Mouse (Mus musculus): ENCODE measurements around the gene Gm19426.
"Not testable (repeated sequence)": the region's sequence is repeated elsewhere in the genome, so short reads cannot be mapped to it uniquely, and the experiment has no call there.

The Gm19426 gene

DNA sequence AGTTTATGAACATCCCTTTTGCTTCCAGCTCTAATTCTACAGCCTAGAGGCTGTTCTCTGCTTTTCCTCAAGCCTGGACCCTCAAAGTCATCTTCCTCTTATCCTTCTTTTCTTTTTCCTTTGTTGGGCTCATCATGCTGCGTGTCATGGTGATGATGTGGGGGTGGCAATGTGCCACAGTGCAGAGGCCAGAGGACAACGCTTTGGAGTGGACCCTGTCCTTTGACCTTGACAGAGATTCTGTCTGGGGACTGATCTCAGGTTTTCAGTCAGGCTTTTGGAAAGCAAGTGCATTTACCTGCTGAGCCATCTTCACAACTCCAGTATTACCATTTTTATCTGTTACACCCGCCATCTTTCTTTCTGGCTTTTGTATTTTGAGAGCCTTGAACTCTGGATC, 12.2 kb downstream of the Gm19426 start:
- in situ Hi-C loops (cut with MboI; ENCODE audit: low pct_unique_long_range_greater_than_20kb in 1 of 2, low sequenced_read_pairs in 2 of 2, unreplicated experiment in 1 of 2): no loop called here

DNA sequence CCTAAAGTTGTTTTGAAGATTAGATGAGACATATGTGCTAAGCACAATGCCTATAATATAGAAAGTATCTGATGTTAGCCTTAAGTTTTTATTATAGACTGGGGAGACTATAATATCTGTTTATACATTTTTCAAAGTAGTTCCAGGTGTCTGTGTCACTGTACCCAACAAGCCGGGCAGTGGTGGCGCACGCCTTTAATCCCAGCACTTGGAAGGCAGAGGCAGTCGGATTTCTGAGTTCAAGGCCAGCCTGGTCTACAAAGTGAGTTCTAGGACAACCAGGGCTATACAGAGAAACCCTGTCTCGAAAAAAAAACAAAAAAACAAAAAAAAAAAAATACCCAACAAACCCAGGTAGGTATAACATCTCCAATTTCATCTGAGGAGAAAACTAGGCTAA, 15.3 kb downstream of the Gm19426 start:
- in situ Hi-C loops (cut with MboI; ENCODE audit: low pct_unique_long_range_greater_than_20kb in 1 of 2, low sequenced_read_pairs in 2 of 2, unreplicated experiment in 1 of 2): not testable (repeated sequence)

DNA sequence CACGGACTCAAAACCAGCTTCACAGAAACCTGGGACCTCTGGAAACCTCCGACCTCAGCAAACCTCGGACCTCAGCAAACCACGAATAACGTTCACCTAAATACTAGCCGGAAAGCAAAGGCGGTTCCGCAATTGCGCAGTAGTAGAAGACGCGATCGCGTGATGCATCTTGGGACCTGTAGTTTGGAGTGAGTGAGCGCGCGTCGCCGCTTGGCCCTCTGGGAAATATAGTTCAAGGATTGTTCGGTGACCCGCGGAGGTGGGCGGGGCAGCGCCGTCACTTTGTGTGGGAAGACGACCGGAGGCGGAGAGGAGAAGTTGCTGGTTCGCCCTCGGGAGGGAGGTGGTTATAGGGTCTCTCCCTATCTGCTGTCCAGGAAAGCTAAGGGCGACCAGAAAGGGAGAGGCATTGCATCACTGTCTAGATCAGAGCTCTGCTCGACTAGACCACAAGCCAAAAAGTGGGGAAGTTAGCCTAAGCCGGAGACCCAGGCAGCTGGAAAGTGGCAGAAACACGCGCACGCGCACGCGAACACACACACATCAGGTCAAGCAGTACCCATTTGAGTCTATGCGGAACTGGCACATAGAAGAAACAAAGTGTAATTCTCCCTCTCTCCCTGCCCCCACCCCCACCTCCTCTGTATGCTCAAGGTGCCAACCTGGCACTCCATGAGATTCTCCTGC, 16.1 kb downstream of the Gm19426 start, which contains the start of gene Clp1:
Clp1 (minus strand) TSS at position 179 of the 687 bp plus-strand sequence.
- in situ Hi-C loops (cut with MboI; ENCODE audit: low pct_unique_long_range_greater_than_20kb in 1 of 2, low sequenced_read_pairs in 2 of 2, unreplicated experiment in 1 of 2): no loop called here

DNA sequence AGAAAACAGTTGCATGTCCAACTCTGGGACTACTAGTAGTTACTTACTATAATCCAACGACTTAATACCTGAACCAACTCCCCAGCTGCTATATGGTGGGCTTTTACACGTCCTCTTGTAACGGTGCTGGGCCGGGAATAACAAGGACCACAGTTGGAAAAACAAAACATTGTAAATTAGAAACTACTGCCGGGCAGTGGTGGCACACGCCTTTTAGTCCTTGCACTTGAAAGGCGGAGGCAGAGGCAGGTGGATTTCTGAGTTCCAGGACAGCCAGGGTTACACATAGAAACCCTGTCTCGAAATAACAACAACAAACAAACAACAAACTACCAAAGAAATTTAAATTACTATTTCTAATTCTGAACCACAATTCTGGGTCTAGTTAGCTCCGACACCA, 16.7 kb downstream of the Gm19426 start:
- in situ Hi-C loops (cut with MboI; ENCODE audit: low pct_unique_long_range_greater_than_20kb in 1 of 2, low sequenced_read_pairs in 2 of 2, unreplicated experiment in 1 of 2): no loop called here

DNA sequence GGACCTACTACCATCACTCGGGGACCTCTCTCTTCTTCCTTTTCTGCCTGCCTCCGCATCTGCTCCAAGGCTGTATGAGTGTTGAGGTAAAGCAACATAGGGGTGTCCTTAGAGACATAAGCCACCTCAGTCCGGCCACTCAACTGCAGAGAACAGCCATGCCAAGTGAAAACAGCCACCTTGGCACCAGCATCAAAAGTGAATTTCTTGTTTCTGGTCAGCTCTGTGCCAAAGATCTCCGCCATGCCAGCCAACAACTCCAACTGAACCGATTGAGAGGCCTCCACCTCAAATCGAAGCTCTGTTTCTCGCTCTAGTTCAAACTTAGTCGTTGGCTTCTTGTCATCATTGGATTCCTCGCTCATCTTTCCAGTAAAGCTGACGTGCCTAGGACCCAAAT, 17.7 kb downstream of the Gm19426 start:
- in situ Hi-C loops (cut with MboI; ENCODE audit: low pct_unique_long_range_greater_than_20kb in 1 of 2, low sequenced_read_pairs in 2 of 2, unreplicated experiment in 1 of 2): no loop called here

DNA sequence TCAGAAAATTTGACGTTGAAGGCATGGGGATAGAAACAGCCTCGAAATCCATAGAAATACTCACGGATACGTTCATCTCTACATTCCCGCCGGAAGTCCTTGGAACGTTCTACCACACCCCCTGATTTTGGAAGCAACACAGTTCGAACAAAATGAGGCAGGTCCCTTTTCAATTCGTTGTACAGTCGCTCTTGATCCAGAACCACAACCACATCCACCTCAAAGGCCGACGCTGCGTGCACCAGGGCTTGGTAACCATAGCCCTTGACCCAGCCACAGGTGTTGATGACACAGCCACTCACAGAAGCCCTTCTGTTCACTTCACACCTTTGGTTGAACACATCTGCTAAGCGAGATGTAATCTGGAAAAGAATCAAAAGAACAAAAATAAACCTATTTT, 19.6 kb downstream of the Gm19426 start:
- in situ Hi-C loops (cut with MboI; ENCODE audit: low pct_unique_long_range_greater_than_20kb in 1 of 2, low sequenced_read_pairs in 2 of 2, unreplicated experiment in 1 of 2): no loop called here

DNA sequence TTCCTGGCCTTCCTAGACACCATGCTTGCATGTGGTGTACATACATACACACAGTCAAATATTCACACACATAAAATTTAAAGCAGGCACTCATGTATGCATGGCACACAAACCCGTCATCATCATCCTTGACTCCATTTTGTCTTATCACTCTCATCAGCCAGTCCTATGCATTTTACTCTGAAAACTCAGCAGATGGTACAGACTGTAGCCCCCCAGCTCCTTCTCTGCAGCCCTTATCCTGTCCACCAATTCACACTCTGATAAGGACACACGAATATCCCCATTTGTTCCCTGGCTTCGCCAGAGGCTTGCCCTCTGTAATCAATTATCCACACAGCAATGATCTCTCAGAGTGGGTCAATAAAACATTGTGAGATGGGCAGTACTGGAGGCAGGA, 22.3 kb downstream of the Gm19426 start:
- in situ Hi-C loops (cut with MboI; ENCODE audit: low pct_unique_long_range_greater_than_20kb in 1 of 2, low sequenced_read_pairs in 2 of 2, unreplicated experiment in 1 of 2): no loop called here

DNA sequence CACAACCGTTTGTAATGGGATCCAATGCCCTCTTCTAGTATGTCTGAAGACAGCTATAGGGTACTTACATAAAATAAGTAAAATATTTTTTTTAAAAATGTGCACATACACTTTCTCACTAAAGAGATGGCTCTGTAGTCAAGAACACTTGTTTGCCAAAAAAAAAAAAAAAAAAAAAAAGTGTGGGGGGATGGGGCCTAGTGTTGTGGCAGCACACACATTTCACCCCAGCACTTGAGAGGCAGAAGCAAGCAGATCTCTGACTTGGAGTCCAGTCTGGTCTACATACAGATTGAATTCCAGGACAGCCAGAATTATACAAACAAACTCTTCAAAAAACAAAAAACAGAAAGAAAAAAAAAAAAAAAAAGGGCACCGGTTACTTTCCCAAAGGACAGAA, 22.7 kb downstream of the Gm19426 start:
- in situ Hi-C loops (cut with MboI; ENCODE audit: low pct_unique_long_range_greater_than_20kb in 1 of 2, low sequenced_read_pairs in 2 of 2, unreplicated experiment in 1 of 2): no loop called here

DNA sequence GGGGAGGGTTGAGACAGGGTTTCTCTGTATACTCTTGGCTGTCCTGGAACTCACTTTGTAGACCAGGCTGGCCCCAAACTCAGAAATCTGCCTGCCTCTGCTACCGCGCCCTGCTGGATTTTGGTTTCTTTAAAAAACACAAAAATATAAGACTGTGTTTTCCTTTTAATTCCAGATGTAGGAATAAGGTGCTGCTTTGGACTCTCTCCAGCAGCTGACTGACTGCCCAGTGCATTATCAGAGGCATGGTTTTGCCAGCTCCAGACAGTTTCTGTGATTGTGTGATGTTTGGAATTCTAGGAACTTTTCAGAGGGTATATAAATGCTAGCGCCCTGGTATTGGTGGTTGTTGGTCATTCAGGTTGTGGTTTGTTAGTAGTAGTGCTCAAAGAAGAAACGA, 26.1 kb downstream of the Gm19426 start:
- in situ Hi-C loops (cut with MboI; ENCODE audit: low pct_unique_long_range_greater_than_20kb in 1 of 2, low sequenced_read_pairs in 2 of 2, unreplicated experiment in 1 of 2): no loop called here

DNA sequence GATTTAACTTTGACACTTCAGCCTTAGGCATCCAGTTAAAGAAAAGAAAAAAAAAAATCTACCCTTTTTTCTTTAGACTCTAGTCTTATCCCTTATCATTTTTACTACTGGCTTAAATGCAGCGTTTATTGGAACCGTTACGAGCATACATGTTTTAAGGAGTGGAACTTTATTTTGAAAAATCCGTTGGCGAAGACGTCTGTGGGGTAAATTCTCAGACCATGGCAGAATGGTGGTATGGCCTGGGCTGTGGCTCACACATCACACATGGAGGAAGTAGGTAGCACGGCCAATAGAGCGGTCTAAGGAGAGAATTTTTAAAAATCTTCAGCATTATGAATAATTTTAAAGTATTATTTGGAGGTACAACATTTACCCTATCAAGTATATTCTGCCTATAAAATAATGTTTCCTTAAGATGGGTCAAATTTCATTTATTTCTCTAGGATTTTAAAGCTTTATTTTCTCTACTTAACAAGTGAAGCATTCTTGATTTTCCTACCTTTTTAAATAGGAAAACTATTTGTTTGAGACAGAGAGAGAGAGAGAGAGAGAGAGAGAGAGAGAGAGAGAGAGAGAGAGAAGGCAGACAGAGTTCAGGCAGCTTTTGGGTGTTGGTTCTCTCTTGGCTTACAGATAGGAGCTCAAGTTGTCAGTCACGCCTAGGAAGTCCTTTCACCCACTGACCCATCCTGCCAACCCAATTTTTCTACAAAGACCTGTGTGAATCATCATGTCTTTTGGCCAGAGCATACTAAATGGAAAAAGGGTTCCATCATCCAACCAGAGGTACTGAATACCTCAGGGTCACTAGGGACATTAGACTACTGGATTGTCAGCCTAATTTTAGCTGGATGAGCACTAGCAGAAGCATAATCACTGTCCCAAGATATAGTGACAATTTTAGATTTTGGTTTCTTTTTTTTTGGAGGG, 26.8 kb downstream of the Gm19426 start:
- in situ Hi-C loops (cut with MboI; ENCODE audit: low pct_unique_long_range_greater_than_20kb in 1 of 2, low sequenced_read_pairs in 2 of 2, unreplicated experiment in 1 of 2): no loop called here

DNA sequence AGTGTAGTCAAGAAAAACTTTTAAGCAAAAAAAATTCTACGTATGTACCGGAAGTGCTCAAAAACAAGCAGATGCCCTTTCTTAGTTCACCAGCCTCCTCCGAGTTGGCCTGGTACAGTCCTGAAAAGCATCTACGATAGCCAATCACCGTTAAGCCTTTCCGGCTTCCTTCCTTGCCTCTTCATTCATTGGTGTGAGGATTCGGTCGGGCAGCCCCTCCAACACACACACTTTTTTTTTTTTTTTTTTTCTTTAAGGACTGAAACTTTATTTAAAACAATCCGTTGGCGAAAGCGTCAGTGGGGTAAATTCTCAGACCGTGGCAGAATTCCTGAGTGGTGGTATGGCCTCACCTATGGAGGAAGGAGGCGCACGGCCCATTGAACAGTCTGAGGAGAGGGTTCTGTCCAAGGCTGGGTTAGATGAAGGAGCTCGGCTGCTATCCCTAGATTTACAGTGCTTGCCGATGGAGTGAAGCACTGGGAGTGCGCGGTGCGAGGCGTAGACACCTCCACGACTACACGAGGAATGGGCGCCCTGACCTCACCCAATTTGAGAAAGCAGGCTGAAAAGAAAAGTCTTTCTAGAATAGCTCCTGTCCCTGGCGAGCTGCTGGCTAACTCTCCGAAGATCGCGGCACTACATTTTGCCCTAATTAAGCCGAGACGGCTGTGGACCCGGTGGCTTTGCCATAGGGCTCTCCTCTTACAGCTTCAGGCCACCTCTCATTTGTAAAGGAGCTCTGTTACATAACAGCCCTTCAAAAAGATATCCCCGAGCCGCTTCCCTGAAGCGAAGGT, 27.7 kb downstream of the Gm19426 start:
- in situ Hi-C loops (cut with MboI; ENCODE audit: low pct_unique_long_range_greater_than_20kb in 1 of 2, low sequenced_read_pairs in 2 of 2, unreplicated experiment in 1 of 2): no loop called here

DNA sequence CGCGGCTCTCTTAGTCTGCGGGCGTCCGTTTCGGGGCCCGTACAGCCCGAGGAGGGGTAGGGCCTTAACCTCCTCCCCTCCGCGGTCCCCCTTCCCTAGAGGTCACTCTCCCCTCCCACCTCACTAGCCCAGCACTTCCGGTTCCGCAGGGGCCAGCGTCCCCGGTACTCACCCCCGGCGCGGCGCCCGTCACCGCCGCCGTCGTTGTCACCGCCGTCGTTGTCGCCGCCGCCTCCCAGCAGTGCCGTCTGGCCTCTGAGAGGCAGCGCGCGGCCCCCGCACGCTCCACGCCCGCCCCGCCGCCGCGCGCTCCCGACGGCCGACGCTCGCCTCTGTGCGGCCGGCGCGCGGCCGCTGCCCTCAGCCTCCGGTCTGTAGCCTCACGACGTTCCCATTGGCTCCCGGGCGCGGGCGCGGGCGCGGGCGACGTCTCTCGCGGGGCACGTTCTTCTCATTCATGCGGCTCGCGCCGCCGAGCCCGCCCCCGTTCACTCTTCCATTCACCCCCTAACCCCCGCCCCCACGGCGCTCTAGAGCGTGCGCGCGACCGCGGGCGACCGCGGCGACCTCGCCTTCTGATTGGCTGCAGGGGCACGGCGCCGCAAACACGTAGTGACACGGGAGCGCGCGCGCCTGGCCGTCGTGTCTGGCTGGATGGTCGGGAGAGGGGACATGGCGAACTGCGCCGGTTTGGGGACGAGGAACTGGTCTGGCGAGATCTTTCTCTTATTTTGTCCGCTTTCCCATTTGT, 28.5 kb downstream of the Gm19426 start, which contains the start of gene Zdhhc5:
Zdhhc5 (minus strand) TSS at position 370 of the 751 bp plus-strand sequence.
- in situ Hi-C loops (cut with MboI; ENCODE audit: low pct_unique_long_range_greater_than_20kb in 1 of 2, low sequenced_read_pairs in 2 of 2, unreplicated experiment in 1 of 2): no loop called here

DNA sequence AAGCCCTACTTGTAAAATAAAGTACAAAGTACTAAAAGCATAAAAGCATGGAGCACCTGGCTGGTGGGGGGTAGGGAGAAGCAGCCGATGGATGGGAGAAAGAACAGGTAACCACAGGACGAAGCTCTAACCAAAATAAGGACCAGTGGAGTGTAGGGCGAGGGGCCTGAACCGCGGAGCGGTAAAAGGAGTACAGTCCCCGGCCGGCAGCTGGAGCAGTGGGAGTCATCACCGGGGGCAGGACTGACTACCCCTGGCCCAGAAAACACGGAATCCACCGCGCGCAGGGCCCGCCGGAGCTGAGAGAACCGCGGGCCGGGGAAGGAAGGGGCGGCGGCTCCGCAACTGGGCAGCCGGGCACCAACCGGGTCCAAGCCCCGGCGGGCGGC, 29.0 kb downstream of the Gm19426 start:
- in situ Hi-C loops (cut with MboI; ENCODE audit: low pct_unique_long_range_greater_than_20kb in 1 of 2, low sequenced_read_pairs in 2 of 2, unreplicated experiment in 1 of 2): no loop called here

DNA sequence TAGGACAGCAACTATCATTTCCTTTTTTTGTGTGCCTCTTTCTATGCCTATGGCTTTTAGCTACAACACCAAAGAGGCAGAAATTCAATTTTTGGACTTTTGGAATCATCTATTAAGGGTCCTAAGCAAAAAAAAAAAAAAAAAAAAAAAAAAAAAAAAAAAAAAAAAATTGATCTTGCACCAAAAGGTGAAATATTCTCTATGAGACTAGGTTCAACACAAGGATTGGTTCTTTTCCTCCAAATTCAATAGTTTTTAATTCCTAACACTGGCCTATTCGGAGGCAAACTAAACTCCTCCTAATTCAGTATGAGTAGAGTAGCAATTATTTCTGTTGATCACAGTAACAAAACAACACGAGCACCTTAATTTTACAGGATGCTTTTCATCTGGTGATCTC, 31.6 kb downstream of the Gm19426 start:
- in situ Hi-C loops (cut with MboI; ENCODE audit: low pct_unique_long_range_greater_than_20kb in 1 of 2, low sequenced_read_pairs in 2 of 2, unreplicated experiment in 1 of 2): no loop called here

DNA sequence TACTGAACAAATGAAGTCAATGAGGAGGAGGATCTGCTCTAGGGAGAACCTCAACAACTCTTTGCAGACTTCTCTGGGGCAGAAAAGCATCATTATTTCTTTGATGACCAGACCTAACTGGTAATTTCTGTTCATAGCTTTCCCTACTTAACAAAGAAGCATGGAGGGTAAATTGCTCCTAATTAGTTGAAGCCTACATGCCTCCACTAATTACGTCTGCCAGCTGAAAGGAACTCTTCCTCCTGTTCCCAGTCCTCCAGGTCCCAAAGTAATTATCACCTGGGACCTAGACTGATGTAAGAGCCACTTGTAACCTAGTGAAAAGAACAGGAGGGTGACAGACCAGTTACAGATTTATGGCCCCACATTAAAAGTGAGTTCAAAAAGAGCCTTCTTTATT, 35.9 kb downstream of the Gm19426 start:
- in situ Hi-C loops (cut with MboI; ENCODE audit: low pct_unique_long_range_greater_than_20kb in 1 of 2, low sequenced_read_pairs in 2 of 2, unreplicated experiment in 1 of 2): no loop called here

DNA sequence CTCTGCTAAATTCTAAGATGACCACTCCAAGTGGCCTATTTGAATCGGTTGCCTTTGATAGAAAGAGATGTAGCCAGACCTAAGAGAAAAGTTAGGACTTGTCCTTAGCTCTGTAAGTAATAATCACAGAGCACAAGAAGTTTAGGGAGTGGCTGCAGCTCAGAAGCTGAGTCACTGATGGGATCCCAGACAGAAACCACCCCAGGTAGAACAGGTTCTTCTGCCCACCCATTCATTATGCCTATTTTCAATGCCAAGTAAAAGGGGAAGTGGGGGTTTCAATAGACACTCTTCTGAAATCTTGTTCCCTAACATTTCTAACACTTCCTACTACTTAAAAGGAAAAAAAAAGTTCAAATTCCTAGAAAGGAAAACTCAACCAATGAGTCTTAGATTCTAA, 38.2 kb downstream of the Gm19426 start:
- in situ Hi-C loops (cut with MboI; ENCODE audit: low pct_unique_long_range_greater_than_20kb in 1 of 2, low sequenced_read_pairs in 2 of 2, unreplicated experiment in 1 of 2): no loop called here

DNA sequence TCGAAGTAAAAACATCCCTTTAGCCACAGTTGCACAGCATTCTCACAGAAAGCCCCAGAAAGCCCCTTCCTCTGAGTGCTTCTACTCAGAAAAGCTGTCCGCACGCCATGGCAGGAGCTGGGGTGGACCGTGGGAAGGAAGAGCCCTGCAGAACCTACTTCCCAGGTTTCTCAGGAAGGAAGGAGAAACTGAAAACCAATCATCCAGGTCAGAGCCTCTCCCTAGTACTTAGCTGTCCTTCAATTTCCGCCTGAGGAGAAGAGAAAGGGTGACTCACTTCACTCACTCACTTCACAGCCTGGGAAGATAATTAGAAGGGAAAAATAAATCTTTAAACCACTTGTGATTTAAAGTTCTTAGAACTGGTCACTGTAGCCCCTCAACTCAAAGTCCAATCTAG, 39.1 kb downstream of the Gm19426 start:
- in situ Hi-C loops (cut with MboI; ENCODE audit: low pct_unique_long_range_greater_than_20kb in 1 of 2, low sequenced_read_pairs in 2 of 2, unreplicated experiment in 1 of 2): no loop called here

DNA sequence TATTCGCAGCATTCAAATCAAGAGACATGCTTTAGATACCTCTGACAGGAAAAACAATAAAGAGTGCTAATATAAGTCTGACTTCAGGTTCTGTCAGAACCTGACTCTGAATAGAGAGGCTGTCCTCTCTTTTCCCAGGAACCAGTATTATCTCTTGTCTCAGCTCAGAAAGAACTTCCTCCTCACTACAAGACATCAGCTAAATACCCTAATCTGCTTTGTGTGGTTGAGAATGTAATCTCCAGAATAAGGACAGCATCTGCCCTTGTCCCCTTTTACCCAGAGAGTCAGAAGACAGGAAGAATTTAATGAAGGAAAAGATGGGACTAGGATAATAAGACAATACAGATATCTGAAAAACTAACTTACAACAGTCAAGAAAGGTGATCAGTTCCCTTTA, 40.0 kb downstream of the Gm19426 start:
- in situ Hi-C loops (cut with MboI; ENCODE audit: low pct_unique_long_range_greater_than_20kb in 1 of 2, low sequenced_read_pairs in 2 of 2, unreplicated experiment in 1 of 2): no loop called here
